Mouse (Mus musculus) 3T3-L1 (cell line): ENCODE measurements at regions not wholly inside any gene's neighbourhood (a gene's known extent, or its start where the extent isn't known, plus 50 kb on each side); places are given as distances from the start of the nearest gene placed in this dataset.

Experiments used
- DNase-seq: peaks from one replicate; pipeline ENCODE4 v3.0.0-alpha.2; 2015; ENCODE audit warnings: low read depth, low spot score

DNA sequence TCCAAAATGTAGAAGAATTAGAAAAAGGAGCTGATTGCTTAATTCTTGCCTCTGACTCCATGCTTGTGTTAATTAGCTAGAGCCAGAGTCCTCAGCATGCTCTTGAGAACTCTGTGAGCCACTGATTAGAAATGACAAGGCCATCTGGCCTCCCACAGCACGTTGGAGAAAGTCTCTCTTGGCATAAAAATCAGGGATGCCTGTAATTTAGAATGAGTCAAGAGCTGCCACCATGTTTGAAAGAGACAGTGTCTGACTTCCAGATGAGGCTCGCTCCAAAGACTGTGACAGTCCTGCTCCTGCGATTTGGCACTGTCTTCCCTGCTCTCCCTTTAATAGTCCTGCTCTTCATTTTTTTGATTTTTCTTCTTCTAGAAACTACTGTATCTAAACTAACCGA lies 374.6 kb downstream of the Ipo11 start:
- no peak for DNase-seq

- DNase-seq = no peak
Measured at GRCm38 (mm10) chr13:106525406-106526206, 411.2 kb downstream of the Ipo11 start.

DNA sequence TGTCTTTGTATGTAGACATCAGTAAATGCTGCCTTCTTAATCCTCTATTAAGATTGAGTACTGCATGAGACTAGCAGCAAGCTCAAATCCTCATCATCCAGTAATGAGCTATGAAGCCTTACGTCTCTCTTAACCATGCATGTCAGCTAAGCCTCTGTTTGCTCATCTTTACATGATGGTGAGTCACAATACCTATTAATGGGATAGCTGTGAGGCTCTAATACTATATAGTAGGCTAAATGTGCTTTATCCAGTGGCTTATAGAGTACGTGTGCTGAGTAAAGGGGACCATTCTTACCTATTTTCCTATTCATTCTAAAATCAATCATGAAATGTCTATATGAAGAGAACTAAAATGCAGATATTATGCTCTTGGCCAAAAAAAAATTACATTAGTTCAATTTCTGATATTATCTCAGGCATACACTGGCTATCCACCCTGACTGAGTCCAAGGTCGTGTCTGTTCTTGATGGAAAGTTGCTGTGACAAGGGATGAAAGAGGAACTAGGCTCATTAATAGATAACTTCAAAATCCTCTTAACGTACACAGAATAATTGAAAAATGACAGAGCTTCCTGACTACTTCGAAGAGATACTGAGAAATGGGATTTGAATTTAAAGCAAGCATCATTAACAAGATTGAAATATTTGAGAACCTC lies 422.1 kb downstream of the Ipo11 start:
- DNase-seq = no peak

GRCm38 (mm10) chr13:106513669-106514068 lies 423.1 kb downstream of the Ipo11 start:
- DNase-seq = no peak

DNA sequence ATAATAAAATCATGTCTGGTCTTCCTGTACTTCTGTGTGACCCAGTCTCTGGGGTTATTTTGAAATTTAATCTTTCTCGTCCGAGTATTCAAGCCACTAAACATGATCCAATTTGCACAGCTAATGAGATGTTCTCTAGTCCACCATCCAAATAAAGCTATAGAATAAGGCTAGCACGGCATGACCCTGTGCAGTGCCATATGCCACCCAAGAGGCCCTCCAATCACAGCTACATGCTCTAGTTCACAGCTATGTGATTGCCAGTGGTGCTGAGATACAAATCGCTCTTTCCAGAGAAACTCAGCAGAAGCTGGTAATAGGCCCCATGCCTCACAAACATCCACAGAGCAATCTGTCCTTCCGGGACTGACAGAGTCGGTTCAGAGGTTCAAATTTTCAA lies 426.3 kb downstream of the Ipo11 start:
- DNase-seq = no peak

DNA sequence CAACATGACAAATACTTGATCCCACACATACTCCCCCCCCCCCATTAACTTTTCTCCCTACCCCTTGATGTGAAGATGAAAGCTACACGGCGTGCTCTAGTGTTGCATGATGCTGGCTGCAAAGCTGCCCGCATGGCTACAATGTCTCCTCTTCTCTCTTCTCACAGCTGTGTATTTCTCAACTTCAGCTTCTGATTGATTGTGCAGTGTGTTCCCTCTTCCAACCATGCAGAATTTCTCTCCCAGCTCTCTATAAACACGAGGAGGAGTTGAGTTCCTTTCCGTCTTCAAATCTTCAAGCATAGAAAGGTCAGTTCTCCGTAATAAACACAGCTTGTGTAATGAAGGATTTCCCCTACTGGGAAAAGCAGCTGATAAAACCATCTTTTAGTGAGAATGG lies 435.5 kb downstream of the Ipo11 start:
- DNase-seq = no peak

DNA sequence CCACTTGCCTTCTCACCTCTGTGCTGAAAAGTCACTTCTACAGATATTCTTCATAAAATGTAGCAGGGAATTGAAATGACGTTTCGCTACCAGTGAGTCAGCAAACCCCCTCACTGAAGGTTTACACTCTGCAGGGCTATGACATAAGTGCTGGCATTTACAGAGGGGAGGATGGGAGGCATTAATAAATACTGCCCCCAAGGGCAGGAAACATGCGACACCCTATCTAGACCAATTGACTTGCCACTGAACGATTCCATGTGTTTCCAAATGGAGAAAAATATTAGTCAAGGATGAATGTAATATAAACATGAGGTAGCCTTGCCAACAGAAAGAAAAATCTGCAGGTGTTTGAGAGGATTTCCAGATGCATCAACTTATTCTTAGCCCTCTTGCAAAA lies 465.5 kb downstream of the Ipo11 start:
- no peak for DNase-seq

- DNase-seq = no peak
Measured at GRCm38 (mm10) chr13:106454366-106454927, 482.3 kb downstream of the Ipo11 start.

GRCm38 (mm10) chr13:106432165-106432564 lies 504.6 kb downstream of the Ipo11 start:
- no peak for DNase-seq

DNA sequence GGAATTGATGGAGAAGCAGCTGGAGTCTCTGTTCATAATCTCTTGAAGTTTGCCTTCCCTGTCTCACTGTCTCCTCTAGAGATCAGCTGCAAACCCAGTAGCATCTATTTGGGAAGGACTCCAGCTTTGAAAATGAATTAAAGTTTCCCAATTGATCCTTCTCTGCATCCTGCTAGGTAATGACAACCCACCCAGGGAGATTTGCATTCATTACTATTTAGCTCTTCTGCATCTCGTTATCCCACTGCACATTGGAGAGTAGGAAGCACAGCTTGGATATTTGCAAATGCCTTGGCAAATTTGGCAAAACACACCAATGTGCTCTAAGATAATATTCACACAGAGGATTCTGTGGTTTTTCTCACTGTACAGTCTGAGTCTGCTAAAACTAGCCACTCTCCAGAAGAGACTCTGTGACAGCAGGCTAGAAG lies 530.1 kb downstream of the Ipo11 start:
- no peak for DNase-seq

DNA sequence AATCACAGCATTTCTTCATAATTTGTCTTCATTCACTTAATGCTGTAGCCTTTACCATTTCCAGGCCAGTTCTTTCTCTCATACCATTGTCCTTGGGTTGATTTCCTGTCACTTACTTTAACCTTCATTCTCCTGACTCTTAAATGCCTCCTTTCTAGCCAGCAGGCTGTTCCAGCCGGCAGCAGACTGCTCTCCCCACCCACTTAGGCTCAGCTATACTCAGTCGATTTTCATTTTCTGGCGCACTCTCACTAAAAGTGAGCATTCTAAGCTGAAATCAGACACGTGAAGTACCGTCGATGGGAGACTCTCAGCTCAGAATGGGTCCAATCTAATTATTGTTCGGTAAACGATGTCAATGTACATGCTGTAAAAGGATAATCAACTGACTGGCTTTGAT lies 544.1 kb downstream of the Ipo11 start:
- no peak for DNase-seq

GRCm38 (mm10) chr13:106388634-106389033 lies 548.1 kb downstream of the Ipo11 start:
- no peak for DNase-seq

GRCm38 (mm10) chr13:106367589-106367988 lies 569.2 kb downstream of the Ipo11 start:
- DNase-seq = no peak

DNA sequence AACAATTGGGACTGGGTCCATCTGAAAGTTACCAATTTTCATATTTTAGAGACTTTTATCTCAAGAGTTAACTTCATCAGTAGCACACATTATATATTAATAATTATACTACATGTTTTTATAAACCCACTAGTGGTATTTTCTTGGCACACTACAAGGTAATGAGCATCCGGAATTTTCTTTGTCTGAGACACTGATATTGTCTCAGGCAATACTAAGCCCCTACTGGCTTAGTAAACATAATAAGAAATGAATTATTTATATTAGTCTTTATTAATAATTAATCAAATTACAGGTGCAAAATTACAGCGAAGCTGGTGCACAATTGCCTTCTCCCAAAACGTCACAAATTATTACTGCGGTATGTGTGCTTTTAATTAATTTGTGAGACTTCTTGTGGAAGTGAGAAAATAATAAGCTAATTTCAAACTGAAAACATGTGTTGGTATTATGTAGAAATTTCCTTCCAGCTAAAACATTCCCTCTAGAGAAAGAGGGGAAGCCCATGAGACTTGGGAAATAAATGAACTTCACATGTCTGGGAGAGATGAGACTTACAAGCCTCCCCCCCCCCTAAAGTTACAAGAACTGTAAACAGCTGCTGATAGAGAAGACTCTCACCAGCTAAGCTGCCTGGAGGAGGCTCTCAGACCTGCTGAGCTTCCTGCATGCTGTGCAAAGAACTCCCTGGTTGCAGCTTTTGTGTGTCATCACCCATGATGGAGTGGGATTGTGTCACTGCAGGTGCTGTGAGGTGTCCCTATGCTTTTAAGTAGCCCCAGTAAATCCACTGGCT lies 583.9 kb downstream of the Ipo11 start:
- DNase-seq = no peak

- DNase-seq = no peak
Measured at GRCm38 (mm10) chr13:106332025-106332424, 604.7 kb downstream of the Ipo11 start.

- no peak for DNase-seq
Measured at GRCm38 (mm10) chr13:106318980-106319379, 617.8 kb downstream of the Ipo11 start.

GRCm38 (mm10) chr13:106318476-106318875 lies 618.3 kb downstream of the Ipo11 start:
- DNase-seq = no peak

- DNase-seq = no peak
Measured at GRCm38 (mm10) chr13:106317300-106317699, 619.5 kb downstream of the Ipo11 start.

- no peak for DNase-seq
Measured at GRCm38 (mm10) chr13:106281181-106281580, 655.6 kb downstream of the Ipo11 start.

GRCm38 (mm10) chr13:106259874-106260273 lies 676.9 kb downstream of the Ipo11 start:
- DNase-seq = no peak
